Mouse (Mus musculus) cerebral cortex, adult 2 months (tissue): ENCODE results near the gene Pold1.

Source experiments
- WGBS: fragments of 180-500 bp; shearing (Covaris S2); methylation state at CpG from one replicate; pipeline ENCODE4 v1.1.7; 2018; 5-methylcytosine and 5-hydroxymethylcytosine counted together

The Pold1 gene

DNA sequence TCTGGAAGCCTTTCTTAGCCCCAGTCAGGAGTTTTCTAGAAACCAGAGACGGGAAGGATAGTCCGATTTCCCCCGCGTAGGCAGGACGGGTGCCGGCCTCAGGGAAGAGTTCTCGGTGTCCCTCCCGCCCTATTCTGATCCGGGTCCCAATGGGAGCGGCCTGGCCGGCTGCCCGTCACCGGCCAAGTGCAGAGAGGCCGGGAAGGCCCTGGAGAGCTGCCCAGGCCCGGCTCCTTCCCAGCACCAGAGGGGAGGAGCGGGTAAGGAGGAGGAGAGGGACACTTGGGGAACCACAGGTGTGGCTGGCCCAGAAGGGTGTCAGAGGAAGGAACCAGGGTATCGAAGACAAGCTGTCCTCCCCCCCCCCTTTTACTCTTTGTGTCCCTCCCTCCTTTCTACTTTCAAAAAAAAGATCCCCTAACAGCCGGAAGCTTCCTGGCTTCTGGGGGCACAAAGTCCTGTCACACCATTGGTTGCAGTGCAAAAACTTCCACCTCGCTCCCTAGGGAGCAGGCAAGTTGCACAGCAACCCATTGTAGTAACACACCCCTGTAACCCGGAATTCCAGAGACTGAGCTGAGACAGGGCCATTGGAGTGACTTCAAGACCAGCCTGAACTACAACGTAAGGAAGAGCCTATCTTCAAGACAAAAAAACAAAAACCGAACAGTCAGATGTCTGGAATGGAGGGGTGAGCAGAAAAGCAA is 23.4 kb downstream of the Pold1 start:
- 19% methylated on average over 22 of the region's 22 CpGs for WGBS

DNA sequence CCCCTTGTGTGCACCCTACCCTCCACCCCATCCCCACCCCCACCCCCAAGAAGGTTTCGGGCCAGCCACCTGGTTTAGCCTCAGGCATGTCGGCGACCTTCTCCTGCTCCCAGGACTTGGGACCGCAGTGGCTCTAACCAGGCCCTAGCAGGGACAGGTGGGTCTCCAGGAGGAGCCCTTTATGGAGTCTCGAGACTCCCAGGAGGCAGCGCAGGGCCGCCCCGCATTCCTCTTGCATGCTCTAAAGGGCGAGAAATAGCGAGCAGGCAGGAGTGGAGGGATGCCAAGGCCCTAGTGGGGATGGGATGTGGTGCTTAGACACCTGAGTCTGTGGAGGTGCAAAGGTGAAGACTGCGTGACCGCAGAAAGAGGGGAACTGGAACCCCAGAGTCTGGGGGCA is 24.1 kb downstream of the Pold1 start, which contains the start of gene Mybpc2:
Mybpc2 (minus strand) TSS at position 155 of the 400 bp plus-strand sequence.
- WGBS = 51% methylated on average over 12 of the region's 12 CpGs

DNA sequence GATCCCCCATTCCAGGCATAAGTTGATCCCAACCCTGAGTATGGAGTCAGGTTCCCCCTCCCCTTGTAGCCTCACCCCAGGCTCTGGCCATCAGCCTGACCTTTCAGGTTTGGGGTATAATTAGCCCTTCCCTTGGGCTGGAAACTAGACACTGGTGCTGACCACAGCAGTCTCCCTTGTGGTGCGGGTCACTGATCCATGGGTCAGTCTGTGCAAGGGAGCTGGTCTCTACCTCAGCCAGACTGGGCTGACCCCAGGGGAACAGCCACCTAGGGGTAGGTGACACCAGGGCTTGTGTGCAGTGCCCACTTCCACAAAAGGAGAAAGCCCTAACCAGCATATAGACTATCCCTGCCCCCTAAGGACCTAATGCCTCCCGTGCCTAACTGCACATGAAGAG is 25.6 kb downstream of the Pold1 start:
- 88% methylated on average over 2 of the region's 2 CpGs for WGBS

DNA sequence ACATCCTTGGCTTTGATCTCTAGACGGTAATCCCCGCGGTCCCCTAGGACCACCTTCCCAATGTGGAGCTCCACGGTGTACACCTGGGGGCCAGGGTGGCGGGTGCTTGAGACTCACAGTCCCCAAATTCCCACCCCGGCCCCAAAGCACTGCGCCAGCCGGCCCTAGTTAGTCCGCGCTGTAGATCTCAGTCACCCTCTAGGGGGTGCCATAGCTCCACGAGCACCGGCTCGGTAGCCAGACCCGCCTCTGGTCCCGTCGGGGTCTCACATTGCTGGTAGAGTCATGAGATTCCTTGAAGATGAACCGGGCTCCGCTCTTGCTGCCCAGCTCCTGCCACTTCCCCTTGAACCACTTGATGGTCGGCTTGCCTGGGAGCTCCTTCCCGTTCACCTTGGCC is 26.9 kb downstream of the Pold1 start:
- 10% methylated on average over 20 of the region's 20 CpGs for WGBS

DNA sequence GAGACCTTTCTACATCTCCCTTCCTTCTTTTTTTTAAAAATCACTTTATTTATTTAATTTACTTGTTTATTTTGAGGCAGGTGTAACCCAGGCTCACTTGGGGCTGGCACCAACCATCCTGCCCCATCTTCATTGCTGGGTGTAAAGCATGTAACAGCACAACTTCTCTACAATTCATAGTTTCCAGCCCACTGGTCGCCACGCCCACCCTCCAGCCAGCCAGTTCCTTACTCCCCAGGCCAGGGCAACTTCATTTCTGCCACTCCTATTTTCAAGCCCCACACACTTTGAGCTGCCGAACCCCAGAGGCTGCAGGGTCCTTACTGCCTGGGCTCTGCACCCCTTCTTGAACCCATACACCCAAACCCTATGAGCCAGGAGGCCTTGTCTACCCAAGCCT is 27.7 kb downstream of the Pold1 start:
- WGBS = 82% methylated on average over 3 of the region's 3 CpGs

DNA sequence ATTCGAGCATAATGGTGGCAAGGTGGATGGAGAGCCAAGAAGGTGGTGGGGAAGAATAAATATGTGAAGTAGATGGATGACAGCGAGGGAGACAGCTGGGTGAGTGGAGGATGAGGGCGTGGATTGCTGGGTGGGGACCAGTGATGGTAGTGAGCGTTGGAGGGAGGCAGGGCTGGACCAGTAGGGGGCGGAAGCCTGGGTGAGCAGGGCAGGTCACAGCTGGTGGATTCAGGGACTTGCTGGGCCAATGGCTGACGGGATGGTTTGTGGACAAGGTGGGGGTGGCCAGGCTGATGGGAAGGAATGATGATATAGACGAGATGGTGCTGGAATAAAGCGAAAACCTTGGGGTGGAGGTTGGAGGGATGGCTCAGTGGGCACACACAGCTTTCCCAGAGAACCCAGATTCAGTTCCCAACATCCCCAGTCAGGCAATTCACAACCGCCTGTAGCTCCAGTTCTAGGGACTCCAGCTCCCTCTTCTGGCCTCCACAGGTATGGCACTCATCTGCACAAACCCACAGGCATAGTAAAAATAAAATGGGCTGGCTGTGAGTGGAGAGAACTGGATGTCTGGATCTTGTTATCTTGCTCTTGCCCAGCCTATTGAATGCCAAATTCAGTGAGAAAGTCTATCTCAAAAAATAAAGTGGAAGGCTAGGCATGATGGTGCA is 29.3 kb downstream of the Pold1 start:
- 72% methylated on average over 9 of the region's 9 CpGs for WGBS

DNA sequence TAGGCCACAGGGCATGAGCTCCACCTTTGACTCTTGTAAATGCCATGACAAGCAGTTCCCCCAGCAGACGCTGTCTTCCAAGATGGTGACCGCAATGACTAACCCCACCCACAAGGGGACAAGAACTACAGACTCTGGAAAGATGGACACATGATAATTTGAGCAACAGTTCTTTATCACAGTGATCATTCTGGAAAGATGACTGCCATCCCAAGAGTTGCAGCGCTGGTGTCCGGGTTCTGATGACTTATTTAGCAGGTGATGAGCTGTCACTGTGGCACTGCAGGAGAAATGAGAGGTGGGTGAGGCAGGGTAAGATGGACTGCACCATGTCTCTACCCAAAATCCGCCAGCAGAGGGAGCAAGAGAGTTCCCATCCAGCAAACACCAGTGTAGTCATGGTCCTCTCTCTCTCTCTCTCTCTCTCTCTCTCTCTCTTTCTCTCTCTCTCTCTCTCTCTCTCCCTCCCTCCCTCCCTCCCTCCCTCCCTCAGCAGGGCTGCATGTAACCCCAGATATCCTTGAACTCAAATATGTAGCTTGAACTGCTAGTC is 47.0 kb downstream of the Pold1 start:
- 31% methylated on average over 5 of the region's 5 CpGs for WGBS

DNA sequence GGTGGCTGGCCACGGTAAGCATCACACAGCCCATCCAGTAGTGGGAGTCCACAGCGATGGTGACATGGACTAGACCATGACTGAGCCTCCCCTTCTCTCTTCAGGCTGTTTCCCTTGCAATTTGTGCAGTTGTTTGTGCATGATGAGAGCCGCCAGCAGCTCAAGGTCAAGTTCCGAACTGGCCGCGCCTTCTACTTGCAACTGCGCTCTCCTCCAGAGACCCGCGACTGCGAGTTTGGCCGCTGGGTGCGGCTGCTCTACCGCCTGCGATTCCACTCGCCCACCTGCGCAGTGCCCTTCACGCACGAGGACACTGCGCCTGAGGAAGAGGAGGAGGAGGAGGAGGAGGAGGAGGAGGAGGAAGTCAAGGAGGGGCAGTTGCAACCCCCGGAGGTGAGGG is 48.6 kb downstream of the Pold1 start:
- WGBS = 62% methylated on average over 20 of the region's 20 CpGs

DNA sequence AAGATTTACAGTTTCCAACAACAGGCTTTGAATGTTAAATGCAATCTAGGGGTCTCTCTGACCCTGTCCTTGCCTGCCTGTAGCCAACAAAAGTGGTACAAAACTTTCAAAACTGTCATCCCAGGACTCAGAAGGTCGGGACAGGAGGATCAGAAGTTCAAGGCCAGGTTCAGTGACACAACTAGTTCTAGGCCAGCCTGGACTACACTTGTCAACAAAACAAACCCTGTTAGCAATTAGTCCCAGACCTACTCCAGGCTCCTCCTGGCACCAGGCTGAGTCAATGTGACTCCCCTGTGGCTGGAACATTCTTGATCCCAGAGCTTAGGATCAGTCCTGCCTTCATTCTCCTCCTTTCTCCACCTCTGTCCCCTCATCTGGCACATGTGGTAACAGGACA is 49.7 kb downstream of the Pold1 start:
- 69% methylated on average over 1 of the region's 1 CpGs for WGBS

DNA sequence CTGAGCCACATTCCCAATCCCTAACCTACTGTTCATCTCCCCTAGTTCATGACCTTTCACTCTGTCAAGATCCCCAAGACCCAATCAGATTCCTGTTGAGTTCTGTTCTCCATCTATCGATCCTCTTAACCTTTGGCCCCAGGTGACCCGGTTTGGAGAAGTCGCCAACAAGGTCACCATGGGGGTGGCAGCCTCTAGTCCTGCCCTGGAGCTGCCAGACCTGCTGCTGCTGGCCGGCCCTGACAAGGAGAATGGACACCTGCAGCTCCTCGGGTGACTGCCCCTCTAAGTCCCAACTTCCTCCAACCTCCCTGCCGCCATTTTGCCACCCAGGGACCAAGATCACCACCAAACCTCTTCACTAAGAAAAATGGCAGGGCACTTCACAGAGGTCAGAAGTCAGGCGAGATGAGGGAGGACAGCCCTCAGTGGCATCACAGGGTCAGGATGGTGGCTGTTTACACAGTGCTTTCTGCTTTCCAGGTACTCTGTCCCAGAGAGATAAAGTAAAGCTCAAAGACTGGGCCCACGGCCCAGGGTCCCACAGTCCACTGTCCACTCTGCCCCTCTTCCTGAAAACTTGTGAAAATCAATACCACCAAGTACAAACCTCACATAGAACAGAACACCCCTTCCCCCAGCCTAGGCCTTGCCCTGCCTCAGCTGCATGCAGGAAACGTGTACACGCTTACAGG is 51.1 kb downstream of the Pold1 start:
- 88% methylated on average over 10 of the region's 10 CpGs for WGBS

DNA sequence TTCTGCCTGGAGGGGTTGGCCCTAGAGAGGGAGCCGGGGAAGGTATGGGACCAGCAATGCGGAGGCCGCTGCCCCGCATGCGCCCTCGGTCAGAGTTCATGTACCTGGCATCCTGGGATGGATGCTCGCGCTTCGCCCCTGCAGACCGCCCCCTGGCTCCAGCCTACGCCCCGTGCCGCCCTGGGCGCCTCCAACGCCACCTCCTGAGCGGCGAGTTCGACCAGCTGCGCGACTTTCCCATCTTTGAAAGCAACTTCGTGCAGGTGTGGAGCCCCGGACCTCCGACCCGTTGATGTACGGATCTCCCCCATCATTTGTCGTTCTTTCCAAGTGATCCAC is 51.9 kb downstream of the Pold1 start:
- 2% methylated on average over 26 of the region's 26 CpGs for WGBS

DNA sequence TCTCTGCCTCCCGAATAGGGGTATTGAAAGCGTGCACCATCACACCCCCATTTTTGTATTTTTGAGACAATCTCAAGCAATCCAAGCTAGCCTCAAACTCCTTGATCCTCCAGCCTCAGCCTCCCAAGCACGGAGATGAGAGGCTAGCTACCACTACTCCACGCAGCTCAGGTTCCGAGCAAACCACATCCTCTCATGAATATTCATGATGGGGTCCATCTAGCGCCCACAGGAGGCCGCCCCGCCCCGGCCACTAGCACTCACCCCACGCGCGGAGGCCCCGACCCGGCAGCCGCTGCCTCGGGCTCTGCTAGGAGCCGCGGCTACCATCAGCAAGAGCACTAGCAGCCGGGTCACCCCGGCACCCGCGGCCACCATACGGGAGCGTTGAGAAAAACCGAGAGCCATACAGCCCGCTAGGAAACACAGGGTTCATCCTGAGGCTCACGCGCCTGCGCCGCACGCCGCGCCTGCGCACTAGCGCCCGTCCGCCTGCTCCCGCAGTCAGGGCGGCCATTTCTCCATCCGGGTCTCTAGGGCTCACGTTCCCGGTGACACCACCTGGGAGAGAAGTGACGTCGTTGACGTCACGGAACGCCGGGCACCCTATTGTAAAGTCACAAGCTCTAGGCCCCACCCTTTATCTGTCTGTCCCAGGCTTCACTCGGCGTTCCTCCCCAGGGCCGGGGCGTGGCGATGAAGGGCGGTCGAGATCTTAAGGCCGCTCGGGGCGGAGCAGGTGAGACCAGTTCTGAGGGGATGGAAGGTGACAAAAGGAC is 52.5 kb downstream of the Pold1 start, which contains the start of the genes Emc10 and Fam71e1:
Emc10 (minus strand) TSS at position 538 of the 779 bp plus-strand sequence.
Fam71e1 (plus strand) TSS at position 590 of the 779 bp plus-strand sequence.
- WGBS = under 1% methylated on average over 58 of the region's 58 CpGs

DNA sequence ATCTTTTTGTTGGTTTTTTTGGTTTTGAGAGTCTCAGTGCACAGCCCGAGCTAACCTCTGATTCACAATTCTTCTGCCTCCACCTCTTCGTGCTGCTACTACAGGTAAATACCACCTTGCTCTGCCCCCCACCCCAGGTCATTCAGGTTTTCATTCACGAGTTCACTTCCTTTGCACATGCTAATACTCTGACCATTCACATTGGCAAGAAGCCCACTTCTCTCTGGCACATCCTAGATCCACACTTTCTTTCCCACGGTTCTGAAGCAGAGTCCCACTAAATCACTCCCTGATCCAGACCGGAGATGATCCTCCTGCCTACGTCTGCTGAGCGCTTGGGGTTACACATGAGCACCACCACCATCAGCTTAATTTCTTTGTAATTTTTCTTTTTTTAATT is 53.6 kb downstream of the Pold1 start:
- WGBS = 52% methylated on average over 7 of the region's 7 CpGs

DNA sequence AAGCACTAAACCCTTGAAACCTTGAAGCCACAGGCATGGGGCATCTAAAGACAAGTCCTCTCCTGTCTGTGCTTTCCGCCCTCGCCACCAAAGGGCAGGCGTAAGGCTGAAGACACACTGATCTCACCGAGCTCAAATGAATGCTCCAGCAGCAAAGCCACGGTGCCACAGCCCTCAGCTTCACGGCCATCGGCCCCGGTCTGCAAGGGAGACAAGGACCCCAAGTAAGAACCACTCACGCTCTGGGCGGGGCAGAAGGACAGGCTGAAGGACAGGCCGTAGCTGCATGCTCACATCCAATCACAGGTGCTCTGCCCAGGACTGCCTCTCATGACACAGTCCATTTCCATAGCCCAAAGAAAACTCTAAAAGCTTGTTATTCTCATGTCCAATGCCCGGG is 54.0 kb downstream of the Pold1 start:
- WGBS = 86% methylated on average over 12 of the region's 12 CpGs

DNA sequence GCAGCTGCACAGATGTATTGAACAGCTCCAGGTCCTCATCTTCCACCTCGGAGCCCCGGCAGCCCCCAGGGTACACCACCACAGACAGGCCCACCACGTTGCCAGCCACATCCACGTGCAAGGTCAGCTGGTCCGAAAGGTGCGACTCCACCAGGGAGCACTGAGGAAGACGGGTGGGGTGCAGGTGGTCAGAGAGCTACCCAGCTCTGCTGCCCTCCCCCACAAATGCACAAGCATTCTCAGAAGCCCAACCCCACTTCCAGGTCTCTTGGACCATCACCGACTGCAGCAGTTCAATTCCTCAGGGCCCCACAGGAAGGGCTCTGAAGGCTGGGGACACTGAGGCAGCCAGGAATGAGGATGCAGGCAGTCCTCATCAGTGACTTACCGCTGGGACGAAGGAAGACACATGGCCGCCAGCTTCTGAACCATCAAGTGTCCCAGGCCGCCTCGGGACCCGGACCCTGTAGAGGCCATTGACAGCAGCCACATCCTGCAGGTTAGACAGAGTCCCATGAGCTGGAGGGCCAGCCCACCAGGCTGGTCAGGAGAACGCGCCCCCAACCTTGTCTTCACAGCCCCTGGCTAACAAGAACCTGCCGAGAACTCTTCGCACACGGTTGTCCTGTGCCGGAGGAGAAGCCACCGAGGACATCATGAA is 56.4 kb downstream of the Pold1 start:
- WGBS = 95% methylated on average over 21 of the region's 21 CpGs

DNA sequence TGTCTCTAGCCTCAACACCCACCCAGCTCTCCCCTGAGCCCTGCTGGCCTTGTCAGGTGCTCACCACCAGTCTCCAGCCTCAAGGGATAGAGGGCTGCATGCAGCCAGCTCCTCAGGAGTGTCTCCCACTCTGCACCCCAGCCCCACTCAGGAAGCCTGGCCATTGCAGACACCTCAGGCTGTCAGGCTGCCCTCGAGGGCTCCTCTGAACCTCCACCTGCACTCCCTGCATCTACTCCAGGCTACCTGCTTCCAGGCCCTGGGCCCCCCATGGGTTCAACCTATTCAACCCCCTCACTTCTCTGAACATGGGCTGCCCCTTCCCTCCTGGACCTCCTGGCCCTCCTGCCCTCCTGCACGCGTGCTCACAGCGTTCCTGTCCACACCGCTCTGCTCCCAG is 57.3 kb downstream of the Pold1 start:
- 95% methylated on average over 5 of the region's 5 CpGs for WGBS

DNA sequence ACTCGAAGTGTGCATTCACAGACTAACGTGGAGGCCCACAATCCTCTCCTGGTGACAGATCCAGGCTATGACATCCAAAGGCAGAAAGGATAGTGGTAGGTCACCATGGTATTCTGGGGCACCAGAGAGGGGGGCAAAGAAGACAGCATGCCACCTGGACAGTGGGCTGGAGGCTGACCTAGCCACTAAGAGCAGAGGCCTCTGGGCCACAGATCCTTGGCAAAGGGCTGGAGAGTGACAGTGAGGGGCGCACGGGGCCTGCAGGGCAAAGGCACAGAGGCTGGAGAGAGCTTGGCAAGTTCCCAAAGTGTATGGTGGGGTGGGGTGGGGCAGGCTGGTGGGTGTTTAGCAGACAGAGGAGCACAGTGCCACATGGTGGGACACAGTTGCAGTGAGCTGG is 58.4 kb downstream of the Pold1 start:
- 79% methylated on average over 4 of the region's 4 CpGs for WGBS

DNA sequence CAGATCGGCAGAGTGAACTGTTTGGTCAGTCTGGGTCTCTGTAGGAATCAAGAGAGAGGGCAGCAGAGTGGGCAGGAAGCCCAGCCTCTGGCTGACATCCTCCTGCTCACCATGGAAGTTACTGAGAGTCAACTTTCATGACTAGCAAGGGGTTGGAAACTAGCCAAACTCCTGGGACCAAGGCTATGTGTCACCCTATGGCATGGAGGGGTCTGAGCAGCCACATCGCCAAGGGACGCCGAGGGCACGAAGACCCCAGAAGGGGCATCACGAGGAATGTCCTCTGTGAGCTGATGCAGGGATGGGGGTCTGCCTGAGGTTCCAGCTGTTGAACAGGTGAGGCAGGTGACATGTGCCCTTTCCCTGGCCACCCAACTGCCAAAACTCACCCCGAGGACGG is 60.1 kb downstream of the Pold1 start:
- 82% methylated on average over 8 of the region's 8 CpGs for WGBS

DNA sequence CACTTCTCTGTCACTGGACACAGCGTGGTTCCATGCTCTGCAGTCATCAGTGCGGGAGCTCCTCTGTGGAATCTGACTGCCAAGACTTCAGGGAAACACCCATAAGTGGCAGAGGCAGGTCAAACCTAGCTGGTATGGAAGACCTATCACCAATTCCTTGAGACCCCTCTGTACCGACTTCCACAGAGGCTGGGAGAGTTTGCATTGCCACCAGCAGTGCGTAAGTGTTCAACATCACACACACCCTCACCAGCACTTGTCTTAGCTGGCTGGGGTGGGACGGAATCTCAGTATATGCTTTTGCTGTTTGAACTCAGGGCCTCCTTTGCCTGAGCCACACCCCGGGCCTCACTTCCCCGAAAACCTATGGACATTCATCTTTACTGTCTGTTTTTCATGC is 60.7 kb downstream of the Pold1 start:
- 87% methylated on average over 7 of the region's 7 CpGs for WGBS

DNA sequence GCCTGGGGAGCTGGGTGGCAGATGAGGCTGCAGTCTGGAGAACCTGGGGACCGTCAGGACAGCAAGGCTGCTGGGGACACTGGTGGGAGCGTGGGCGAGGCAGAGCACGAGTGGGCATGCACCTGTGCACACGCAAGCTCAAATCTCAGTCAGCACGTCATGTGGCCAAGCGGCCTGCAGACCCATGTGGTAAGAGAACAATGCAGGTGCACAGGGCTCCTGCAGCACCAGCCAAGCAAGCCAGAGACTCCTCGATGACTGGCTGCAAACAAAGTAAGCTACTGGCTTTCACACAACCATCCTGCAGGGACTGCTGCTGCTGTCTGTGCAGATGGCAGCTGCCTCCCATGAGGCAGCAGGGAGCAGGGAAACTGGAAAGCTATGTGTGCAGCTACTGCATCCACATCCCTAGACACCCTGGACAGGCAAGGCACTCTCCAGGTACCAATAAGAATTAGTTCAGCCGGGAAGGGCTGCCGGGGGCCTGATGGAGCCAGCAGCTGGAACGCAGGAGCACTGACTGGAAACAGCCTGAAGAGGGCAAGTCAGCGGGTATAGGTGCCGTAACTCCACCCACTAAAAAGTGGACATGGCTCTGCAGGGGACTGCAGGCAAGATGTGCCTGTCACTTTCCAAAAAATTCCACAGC is 61.6 kb downstream of the Pold1 start:
- 45% methylated on average over 13 of the region's 13 CpGs for WGBS
